Mouse (Mus musculus): ENCODE data around the gene Zfp597. TPM values are rescaled to one million over a fixed set of nuclear protein-coding genes. Genes with fewer than 3 reads are reported as not detected.
"Not testable (repeated sequence)": the region's sequence is repeated elsewhere in the genome, so short reads cannot be mapped to it uniquely, and the experiment has no call there.

The Zfp597 gene
- polyA plus RNA-seq, 1 experiment from 2014 or later: 5.4 TPM

DNA sequence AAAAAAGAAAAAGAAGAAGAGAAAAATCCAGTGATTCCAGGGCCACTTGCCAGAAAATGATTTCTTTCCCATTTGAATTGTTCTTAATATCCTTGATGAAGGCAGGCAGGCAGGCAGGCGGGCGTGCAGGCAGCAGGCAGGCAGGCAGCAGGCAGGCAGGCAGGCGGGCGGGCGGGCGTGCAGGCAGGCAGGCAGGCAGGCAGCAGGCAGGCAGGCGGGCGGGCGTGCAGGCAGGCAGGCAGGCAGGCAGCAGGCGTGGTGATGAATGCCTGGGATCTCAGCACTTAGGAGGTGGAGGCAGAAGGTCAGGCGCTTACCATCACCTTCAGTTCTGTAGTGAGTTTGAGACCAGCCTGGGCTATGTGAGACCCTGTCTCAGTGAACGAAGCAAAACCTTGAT lies 31.8 kb downstream of the Zfp597 start:
- H3K36me3 ChIP-seq: no peaks in the 10 kb centered on the region
- ATAC-seq (replicated peaks; ENCODE audit: low FRiP score): no peak
- 40% methylated on average over 12 of the region's 12 CpGs for WGBS
- H3K4me2 ChIP-seq: no peak overlapping the region
- H3K9me3 ChIP-seq (replicated peaks): no peaks in the 10 kb centered on the region
- H3K4me3 ChIP-seq (replicated peaks): no peak overlapping the region
- no peak overlapping the region for H3K9ac ChIP-seq
- peaks cover 15% of the 10 kb centered on the region for H3K4me1 ChIP-seq
- no peak overlapping the region for H3K27ac ChIP-seq
- H3K27me3 ChIP-seq: no peaks in the 10 kb centered on the region

GRCm38 (mm10) chr16:3851301-3851700 lies 33.1 kb downstream of the Zfp597 start:
- H3K4me3 ChIP-seq (replicated peaks); ATAC-seq (replicated peaks; ENCODE audit: low FRiP score); H3K36me3 ChIP-seq; H3K27me3 ChIP-seq; H3K4me2 ChIP-seq; H3K9ac ChIP-seq; H3K27ac ChIP-seq; H3K9me3 ChIP-seq (replicated peaks): not testable (repeated sequence)
- peaks cover 17% of the 10 kb centered on the region for H3K4me1 ChIP-seq
- 85% methylated on average over 13 of the region's 13 CpGs for WGBS

DNA sequence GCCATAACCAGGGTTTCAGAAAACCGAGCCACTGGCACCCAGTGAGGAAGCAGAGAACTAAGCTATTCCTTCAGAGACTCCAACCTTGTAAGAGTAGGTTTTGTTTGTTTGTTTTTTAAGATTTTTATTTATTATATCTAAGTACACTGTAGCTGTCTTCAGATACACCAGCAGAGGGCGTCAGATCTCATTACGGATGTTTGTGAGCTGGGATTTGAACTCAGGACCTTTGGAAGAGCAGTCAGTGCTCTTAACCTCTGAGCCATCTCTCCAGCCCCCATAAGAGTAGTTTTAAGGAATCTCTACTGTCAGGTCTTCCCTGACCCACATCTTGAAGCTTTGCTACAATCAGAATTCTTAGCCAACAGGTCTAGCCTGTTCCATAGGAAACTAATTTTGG lies 35.9 kb downstream of the Zfp597 start:
- H3K27ac ChIP-seq: no peak overlapping the region
- H3K9ac ChIP-seq: no peak overlapping the region
- H3K4me2 ChIP-seq: no peak overlapping the region
- H3K36me3 ChIP-seq: no peaks in the 10 kb centered on the region
- 85% methylated on average over 3 of the region's 3 CpGs for WGBS
- no peak overlapping the region for H3K4me3 ChIP-seq (replicated peaks)
- peaks cover 8% of the 10 kb centered on the region for H3K4me1 ChIP-seq
- no peaks in the 10 kb centered on the region for H3K9me3 ChIP-seq (replicated peaks)
- H3K27me3 ChIP-seq: no peaks in the 10 kb centered on the region
- ATAC-seq (replicated peaks; ENCODE audit: low FRiP score): no peak

- Histone ChIP-seq H3K36me3 (no peaks in the 10 kb centered on the region), H3K4me2 (peak overlapping the region; percentile 73), H3K4me3 (replicated peaks) (peak overlapping the region; percentile 55), H3K27me3 (no peaks in the 10 kb centered on the region), H3K27ac (no peak overlapping the region), H3K9me3 (replicated peaks) (no peaks in the 10 kb centered on the region), H3K9ac (peak overlapping the region; percentile 50), H3K4me1 (peaks cover 8% of the 10 kb centered on the region)
- ATAC-seq (replicated peaks; ENCODE audit: low FRiP score): no peak
- 68% methylated on average over 4 of the region's 4 CpGs for WGBS
Observed at GRCm38 (mm10) chr16:3847871-3848270, 36.5 kb downstream of the Zfp597 start.

DNA sequence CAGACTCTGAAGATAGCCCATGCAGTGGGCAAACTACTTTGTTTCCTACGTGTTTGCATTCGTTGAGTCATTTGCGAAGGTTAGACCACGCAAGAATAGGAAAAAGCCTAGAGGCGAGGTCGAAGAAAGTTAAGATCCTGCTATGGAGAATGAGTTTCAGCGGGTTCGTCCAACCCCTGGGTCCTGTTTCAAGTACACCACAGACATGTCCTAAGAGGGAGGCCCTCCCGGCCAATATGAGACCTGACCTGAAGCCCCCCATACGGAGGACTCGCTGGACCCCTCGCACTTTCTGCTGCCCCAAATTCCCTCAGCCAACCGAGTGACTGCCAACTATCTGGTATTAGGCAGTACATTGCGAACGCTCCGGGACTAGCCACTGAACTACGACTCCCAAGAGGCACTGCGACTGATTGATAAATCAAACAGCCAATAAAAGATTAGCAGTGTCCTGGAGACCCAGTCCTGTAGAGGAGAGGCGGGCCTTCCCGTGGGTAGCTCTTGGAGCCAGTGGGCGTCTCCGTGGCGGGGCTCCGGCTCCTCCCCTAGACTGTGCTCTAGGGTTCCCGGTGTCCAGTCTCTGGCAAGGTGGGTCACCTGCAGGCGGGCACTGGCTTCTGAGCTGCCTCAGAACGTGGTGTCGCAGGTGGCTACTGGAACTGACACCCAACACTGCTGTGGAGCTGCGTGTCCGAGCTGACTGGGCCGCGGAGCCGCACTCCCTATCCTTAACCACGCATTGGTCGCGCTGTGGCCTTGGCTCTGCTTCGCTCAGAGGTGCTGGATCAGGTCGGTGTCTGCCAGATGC lies 37.4 kb downstream of the Zfp597 start, which contains the start of gene Zfp174:
Gene Zfp174 (plus strand): TSS at position 558 of the 808 bp plus-strand sequence.
- peak within 1 kb of the TSS; percentile 73 for H3K4me2 ChIP-seq
- H3K36me3 ChIP-seq: no peaks in the 10 kb centered on the region
- peak within 1 kb of the TSS; percentile 55 for H3K4me3 ChIP-seq (replicated peaks)
- no peaks in the 10 kb centered on the region for H3K9me3 ChIP-seq (replicated peaks)
- H3K9ac ChIP-seq: peak within 1 kb of the TSS; percentile 50
- 0 out of 2 replicates have a peak within 1 kb of the TSS, but pooled peaks have one; percentile 15 for H3K27ac ChIP-seq
- 2% methylated on average over 38 of the region's 38 CpGs for WGBS
- H3K27me3 ChIP-seq: no peaks in the 10 kb centered on the region
- H3K4me1 ChIP-seq: peaks cover 8% of the 10 kb centered on the region
- peak; percentile 100 for ATAC-seq (replicated peaks; ENCODE audit: low FRiP score)

GRCm38 (mm10) chr16:3843796-3844195 lies 40.6 kb downstream of the Zfp597 start:
- H3K27ac ChIP-seq: no peak overlapping the region
- ATAC-seq (replicated peaks; ENCODE audit: low FRiP score): no peak
- no peaks in the 10 kb centered on the region for H3K27me3 ChIP-seq
- no peak overlapping the region for H3K4me3 ChIP-seq (replicated peaks)
- H3K4me1 ChIP-seq: peaks cover 10% of the 10 kb centered on the region
- no peaks in the 10 kb centered on the region for H3K9me3 ChIP-seq (replicated peaks)
- H3K9ac ChIP-seq: no peak overlapping the region
- 50% methylated on average over 1 of the region's 1 CpGs for WGBS
- no peaks in the 10 kb centered on the region for H3K36me3 ChIP-seq
- no peak overlapping the region for H3K4me2 ChIP-seq

GRCm38 (mm10) chr16:3842989-3843388 lies 41.4 kb downstream of the Zfp597 start:
- no peak overlapping the region for H3K27ac ChIP-seq
- WGBS: 36% methylated on average over 4 of the region's 4 CpGs
- no peak overlapping the region for H3K9ac ChIP-seq
- H3K27me3 ChIP-seq: no peaks in the 10 kb centered on the region
- no peaks in the 10 kb centered on the region for H3K36me3 ChIP-seq
- no peak for ATAC-seq (replicated peaks; ENCODE audit: low FRiP score)
- no peak overlapping the region for H3K4me3 ChIP-seq (replicated peaks)
- no peaks in the 10 kb centered on the region for H3K9me3 ChIP-seq (replicated peaks)
- no peak overlapping the region for H3K4me2 ChIP-seq
- peaks cover 9% of the 10 kb centered on the region for H3K4me1 ChIP-seq

- H3K27me3 ChIP-seq: no peaks in the 10 kb centered on the region
- ATAC-seq (replicated peaks; ENCODE audit: low FRiP score): peak; percentile 79
- no peak overlapping the region for H3K27ac ChIP-seq
- H3K9ac ChIP-seq: no peak overlapping the region
- 39% methylated on average over 17 of the region's 17 CpGs for WGBS
- no peaks in the 10 kb centered on the region for H3K9me3 ChIP-seq (replicated peaks)
- H3K4me3 ChIP-seq (replicated peaks): no peak overlapping the region
- no peaks in the 10 kb centered on the region for H3K36me3 ChIP-seq
- H3K4me1 ChIP-seq: 0 out of 2 replicates have a peak, but pooled peaks cover 2% of the 10 kb centered on the region
- peak overlapping the region; percentile 24; the same call in 1 of the 2 replicates for H3K4me2 ChIP-seq
Observed at GRCm38 (mm10) chr16:3839157-3839885, 45.0 kb downstream of the Zfp597 start.

DNA sequence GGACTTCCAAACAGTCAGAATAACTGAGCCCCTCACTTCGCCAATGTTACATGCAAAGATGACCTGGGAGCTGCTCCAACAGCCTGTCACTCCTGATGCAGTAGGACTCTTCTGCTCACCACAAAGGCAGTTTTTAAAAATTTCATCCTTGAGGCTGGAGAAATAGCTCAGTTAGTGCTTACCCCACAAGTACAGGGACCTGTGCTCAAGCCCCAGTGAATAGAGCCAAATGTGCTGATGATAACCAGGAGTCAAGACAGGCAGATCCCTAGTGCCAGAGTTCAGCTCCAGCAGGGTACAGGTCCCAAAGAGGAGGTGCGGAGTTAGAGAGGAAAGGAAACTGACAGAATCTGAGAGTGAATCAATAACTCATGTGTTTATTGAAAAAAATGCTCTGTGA lies 48.9 kb downstream of the Zfp597 start:
- H3K9ac ChIP-seq: no peak overlapping the region
- ATAC-seq (replicated peaks; ENCODE audit: low FRiP score): no peak
- no peaks in the 10 kb centered on the region for H3K36me3 ChIP-seq
- WGBS: 78% methylated on average over 2 of the region's 2 CpGs
- H3K9me3 ChIP-seq (replicated peaks): no peaks in the 10 kb centered on the region
- H3K4me3 ChIP-seq (replicated peaks): no peak overlapping the region
- no peak overlapping the region for H3K4me2 ChIP-seq
- no peaks in the 10 kb centered on the region for H3K27me3 ChIP-seq
- no peak overlapping the region for H3K27ac ChIP-seq
- H3K4me1 ChIP-seq: 0 out of 2 replicates have a peak, but pooled peaks cover 2% of the 10 kb centered on the region

DNA sequence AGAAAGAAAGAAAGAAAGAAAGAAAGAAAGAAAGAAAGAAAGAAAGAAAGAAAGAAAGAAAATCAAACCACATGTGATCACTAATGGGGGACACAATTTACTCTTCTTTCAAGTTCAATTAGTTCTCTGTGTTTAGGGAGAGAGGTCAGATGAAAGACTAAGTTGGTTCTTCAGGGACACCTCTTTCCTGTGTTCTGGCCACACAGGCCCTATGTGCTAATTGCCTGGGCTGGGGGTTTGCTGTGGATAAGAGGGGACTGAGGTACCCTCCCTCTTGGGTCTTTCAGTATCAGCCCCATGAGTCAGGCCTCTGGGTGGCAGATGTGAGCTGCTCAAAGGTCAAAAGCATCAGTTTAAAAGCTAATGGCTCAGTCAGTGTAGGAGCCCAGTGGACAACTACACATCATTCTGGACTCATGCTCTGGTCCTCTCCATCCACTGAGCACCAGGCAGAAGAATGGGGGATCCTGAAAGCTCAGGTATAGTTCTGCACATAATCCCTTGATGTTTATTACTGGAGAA lies 53.7 kb downstream of the Zfp597 start, which contains the start of gene Olfr15:
Gene Olfr15 (plus strand): TSS at position 291 of the 522 bp plus-strand sequence.
- no peaks in the 10 kb centered on the region for H3K27me3 ChIP-seq
- no peak within 1 kb of the TSS for H3K4me3 ChIP-seq (replicated peaks)
- no peak within 1 kb of the TSS for H3K27ac ChIP-seq
- no peaks in the 10 kb centered on the region for H3K4me1 ChIP-seq
- no peak within 1 kb of the TSS for H3K9ac ChIP-seq
- no peaks in the 10 kb centered on the region for H3K36me3 ChIP-seq
- no peaks in the 10 kb centered on the region for H3K9me3 ChIP-seq (replicated peaks)
- no peak for ATAC-seq (replicated peaks; ENCODE audit: low FRiP score)
- H3K4me2 ChIP-seq: no peak within 1 kb of the TSS

GRCm38 (mm10) chr16:3829727-3830126 lies 54.6 kb downstream of the Zfp597 start:
- Histone ChIP-seq H3K9ac (no peak overlapping the region), H3K9me3 (replicated peaks) (no peaks in the 10 kb centered on the region), H3K4me3 (replicated peaks) (no peak overlapping the region), H3K4me1 (no peaks in the 10 kb centered on the region), H3K27ac (no peak overlapping the region), H3K36me3 (no peaks in the 10 kb centered on the region), H3K27me3 (no peaks in the 10 kb centered on the region), H3K4me2 (no peak overlapping the region)
- whole genome bisulfite sequencing: 84% methylated on average over 2 of the region's 2 CpGs
- no peak for ATAC-seq (replicated peaks; ENCODE audit: low FRiP score)

GRCm38 (mm10) chr16:3828021-3828420 lies 56.3 kb downstream of the Zfp597 start:
- no peak overlapping the region for H3K4me2 ChIP-seq
- no peaks in the 10 kb centered on the region for H3K4me1 ChIP-seq
- no peaks in the 10 kb centered on the region for H3K36me3 ChIP-seq
- H3K27ac ChIP-seq: no peak overlapping the region
- H3K4me3 ChIP-seq (replicated peaks): no peak overlapping the region
- no peak overlapping the region for H3K9ac ChIP-seq
- no peaks in the 10 kb centered on the region for H3K9me3 ChIP-seq (replicated peaks)
- ATAC-seq (replicated peaks; ENCODE audit: low FRiP score): no peak
- H3K27me3 ChIP-seq: no peaks in the 10 kb centered on the region
- 48% methylated on average over 3 of the region's 3 CpGs for WGBS
